Mouse (Mus musculus) bone marrow, adult 2 months (tissue): ENCODE measurements around the gene Sult6b1. TPM values are rescaled to one million over a fixed set of nuclear protein-coding genes. Genes with fewer than 3 reads are reported as not detected.

Experiments used
- H3K27ac ChIP-seq: fragments of 200-500 bp; 2 replicates; pipeline ENCODE4 v1.5.1; 2012; ENCODE audit warnings: low read depth, mild to moderate bottlenecking, control low read depth, inconsistent platforms, low read length; ENCODE audit not compliant: control insufficient read depth, poor library complexity, insufficient read depth
- H3K4me1 ChIP-seq: fragments of 200-500 bp; 2 replicates; pipeline ENCODE4 v1.6.1; 2011; ENCODE audit warnings: low read length; ENCODE audit not compliant: control insufficient read depth, insufficient read depth
- H3K4me3 ChIP-seq: fragments of 200-500 bp; replicated peaks from 2 replicates; pipeline ENCODE3; 2011; ENCODE audit warnings: mild to moderate bottlenecking, low read depth, low read length, control low read depth; ENCODE audit not compliant: control insufficient read depth
- CTCF ChIP-seq: fragments of 200-500 bp; IDR thresholded peaks from 2 replicates; pipeline ENCODE4 v1.5.1; 2011; ENCODE audit warnings: low read length, control low read depth; ENCODE audit not compliant: control insufficient read depth, insufficient read depth
- POLR2A ChIP-seq: fragments of 200-500 bp; IDR thresholded peaks from 2 replicates; pipeline ENCODE4 v1.6.1; 2011; ENCODE audit warnings: low read depth, mild to moderate bottlenecking, control low read depth, low read length, borderline replicate concordance; ENCODE audit not compliant: control insufficient read depth
- WGBS: fragments of 180-500 bp; shearing (Covaris S2); methylation state at CpG from one replicate; pipeline ENCODE4 v1.1.7; 2018; 5-methylcytosine and 5-hydroxymethylcytosine counted together
- polyA plus RNA-seq: library from polyadenylated mRNA; stranded (reverse); fragments of >200 nt; gene quantifications from 2 replicates; pipeline ENCODE4 v1.2.4, GENCODE M21; 2011; ENCODE audit warnings: low replicate concordance; ENCODE audit not compliant: missing spikeins, insufficient read depth, insufficient read length

Gene Sult6b1
- polyA plus RNA-seq, 1 experiment, result not detected

DNA sequence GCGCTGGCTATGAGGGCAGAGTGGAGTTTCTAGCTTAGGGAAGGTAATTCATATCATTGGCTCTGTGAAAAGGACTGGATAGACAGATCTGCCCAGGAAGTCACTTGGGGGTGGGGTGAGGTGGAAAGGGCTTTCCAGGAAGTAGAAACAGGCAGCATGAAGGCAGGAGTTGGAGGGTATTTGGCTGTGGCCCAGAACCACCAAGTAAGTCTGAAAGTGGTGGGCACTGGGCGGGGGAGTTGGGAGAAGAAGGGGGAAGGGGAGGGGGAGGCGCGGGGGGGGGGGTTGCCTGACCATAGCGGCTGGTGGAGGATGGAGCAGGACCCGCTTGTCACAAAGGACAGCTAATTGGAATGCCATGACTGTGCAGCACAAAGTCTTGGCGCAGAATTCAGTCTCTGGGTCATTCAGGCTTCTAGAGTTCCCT lies 24.9 kb downstream of the Sult6b1 start:
- Histone ChIP-seq H3K27ac (no peak overlapping the region), H3K4me1 (no peaks in the 10 kb centered on the region; the same call in 1 of the 2 replicates), H3K4me3 (peak overlapping the region; percentile 77)
- TF ChIP-seq POLR2A (no peak), CTCF (no peak)
- WGBS, result 1% methylated on average over 6 of the region's 7 CpGs

DNA sequence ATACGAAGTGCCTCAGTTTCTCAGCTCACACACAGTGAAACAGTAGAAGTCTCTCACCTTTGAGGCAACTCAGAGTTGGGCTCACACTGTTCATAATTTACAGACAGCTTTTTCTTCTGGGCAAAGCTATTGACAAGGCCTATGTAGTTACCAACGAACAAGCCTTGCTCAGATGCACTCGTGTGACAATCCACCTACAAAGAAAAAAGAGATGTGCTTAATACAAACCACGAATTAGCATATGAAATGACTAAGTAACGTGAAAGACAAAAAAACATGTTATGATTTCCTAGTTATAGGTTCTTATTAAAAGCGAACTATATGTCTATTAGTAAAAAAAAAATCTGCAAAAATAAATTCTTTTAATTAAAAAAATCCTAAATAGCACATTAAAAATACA lies 32.9 kb downstream of the Sult6b1 start:
- H3K27ac ChIP-seq, result no peak overlapping the region
- no peaks in the 10 kb centered on the region for H3K4me1 ChIP-seq
- H3K4me3 ChIP-seq, result no peak overlapping the region
- TF ChIP-seq POLR2A (no peak), CTCF (no peak)
- WGBS, result 88% methylated on average over 6 of the region's 6 CpGs

DNA sequence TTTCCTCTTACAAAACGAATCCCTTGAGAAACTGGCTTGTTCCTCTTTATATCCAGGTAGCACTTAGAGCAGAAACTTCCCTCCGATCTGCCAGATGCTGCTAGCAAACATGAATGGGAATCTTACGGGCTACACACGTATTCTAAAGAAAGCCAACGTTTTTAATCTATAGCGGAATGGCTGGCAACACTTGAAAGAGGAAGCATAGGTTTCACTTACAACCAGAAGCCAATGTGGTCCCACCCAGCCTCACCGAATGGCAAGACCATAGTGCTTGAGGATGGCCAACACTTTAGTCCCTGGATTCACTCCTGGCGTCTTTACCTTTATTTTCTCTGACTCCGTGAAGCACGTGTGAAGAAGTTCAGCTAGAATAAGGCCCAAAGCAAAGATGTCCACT lies 50.5 kb downstream of the Sult6b1 start:
- TF ChIP-seq CTCF, result no peak
- no peak for TF ChIP-seq POLR2A
- Histone ChIP-seq H3K27ac (no peak overlapping the region), H3K4me1 (no peaks in the 10 kb centered on the region), H3K4me3 (no peak overlapping the region)
- WGBS, result 73% methylated on average over 10 of the region's 10 CpGs

DNA sequence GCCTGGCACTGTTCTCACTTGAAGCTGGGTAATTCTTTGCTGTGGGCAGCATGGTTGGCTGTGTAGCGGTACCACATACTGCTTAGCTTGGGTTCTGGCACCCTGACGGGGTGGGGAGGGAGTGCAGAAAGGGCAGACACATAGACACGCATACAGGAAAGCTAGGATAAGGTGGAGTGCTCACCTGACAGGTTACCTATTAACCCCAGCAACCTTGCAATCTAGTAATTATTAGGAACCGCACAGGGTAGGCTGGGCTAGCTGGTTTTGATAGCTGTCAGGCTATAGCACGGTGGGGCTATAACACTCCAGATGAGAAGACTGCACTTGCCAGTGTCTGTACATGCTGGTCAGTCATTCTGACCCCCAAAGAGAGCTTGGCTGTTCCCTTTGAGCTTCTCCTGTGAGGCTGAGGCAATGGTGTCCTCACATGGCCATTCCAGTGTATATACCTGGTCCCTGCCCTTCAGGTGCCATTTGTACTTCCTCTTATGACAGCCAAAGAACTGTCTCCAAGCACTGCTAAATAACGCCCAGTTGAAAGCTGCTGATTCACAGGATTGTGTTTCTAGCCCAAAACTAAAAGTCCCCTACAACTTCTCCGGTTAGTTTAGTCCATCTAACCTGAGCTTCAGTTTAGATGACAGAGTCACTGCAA lies 64.4 kb downstream of the Sult6b1 start:
- 87% methylated on average over 7 of the region's 7 CpGs for WGBS
- Histone ChIP-seq H3K4me1 (no peaks in the 10 kb centered on the region), H3K4me3 (no peak overlapping the region), H3K27ac (no peak overlapping the region)
- TF ChIP-seq POLR2A (no peak), CTCF (no peak)

DNA sequence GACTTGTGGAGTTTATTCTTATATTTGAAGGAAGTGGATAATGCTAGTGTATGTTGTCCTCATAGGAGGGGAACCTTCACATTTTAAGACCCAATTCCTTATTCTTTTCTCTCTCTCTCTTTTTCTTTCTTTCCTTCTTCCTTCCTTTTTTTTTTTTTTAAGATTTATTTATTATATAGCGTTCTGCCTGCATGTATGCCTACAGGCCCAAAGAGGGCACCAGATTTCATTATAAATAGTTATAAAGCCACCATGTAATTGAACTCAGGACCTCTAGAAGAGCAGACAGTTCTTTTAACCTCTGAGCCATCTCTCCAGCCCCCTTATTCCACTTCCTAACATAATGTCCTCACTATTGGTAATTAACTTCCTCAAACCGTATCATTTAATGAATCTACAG lies 70.7 kb downstream of the Sult6b1 start:
- Histone ChIP-seq H3K4me3 (peak overlapping the region; percentile 79), H3K4me1 (no peaks in the 10 kb centered on the region), H3K27ac (peak overlapping the region; percentile 72)
- WGBS, result 6% methylated on average over 2 of the region's 2 CpGs
- TF ChIP-seq CTCF, result no peak
- TF ChIP-seq POLR2A, result no peak

DNA sequence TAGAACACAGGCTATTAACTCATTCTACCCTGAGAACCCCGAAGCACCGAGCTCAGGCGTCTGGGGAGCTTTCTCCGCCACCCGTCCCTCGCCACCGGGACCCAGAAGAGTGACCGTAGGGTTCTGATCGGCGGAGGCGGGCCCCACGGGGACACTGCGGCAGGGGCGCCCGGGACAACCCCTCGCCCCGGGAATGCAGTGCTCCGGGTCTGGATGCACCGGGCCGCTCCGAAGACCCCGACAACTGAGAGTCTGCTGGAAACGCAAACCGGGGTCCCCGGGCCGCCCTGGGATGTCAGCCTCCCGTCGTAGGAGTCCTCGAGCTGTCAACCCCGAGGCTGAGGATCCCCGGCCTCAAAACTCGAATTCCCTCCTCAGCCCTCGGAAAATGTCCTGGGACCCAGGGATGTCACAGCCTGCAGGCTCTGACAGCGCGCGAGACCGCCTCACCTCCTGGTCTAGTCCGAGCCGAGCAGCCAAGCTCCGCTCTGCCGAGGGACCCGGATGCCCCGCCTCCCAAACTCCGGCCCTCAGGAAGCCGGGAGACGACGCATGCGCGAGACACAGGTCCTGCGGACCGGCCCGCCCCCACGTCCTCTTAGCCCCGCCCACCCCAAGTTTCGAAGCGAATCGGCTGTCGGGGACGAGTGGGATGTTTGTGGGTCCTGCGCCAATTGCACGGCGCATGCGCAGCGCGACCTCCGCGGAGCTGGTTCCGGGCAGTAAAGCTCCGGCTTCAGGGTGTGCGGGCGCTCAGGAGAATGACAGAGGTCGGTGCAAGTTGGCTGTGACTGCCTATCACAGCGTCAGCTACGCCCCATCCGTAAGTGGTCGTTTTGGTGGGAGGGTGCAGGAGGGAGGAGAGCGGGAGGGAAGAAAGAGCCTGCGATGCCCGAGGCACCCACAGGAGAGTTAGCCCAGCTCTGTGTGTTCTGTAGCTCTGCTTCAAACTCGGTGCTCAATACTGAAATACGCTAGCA lies 71.6 kb downstream of the Sult6b1 start, which contains the start of the genes Heatr5b and Gpatch11:
Gene Heatr5b (minus strand): TSS at position 509 of the 980 bp plus-strand sequence.
Gene Gpatch11 (plus strand): TSS at position 712 of the 980 bp plus-strand sequence.
- H3K4me1 ChIP-seq, result no peaks in the 10 kb centered on the region
- WGBS, result under 1% methylated on average over 81 of the region's 81 CpGs
- H3K4me3 ChIP-seq, result peak within 1 kb of the TSS; percentile 86
- peak; percentile 74 for TF ChIP-seq POLR2A
- 0 out of 2 replicates have a peak, but pooled peaks have one; percentile 8 for TF ChIP-seq CTCF
- H3K27ac ChIP-seq, result peak within 1 kb of the TSS; percentile 72

Other genes with a start within 250 kb of the Sult6b1 start
- gene Strn, start 169.8 kb downstream of the Sult6b1 start, polyA plus RNA-seq, result 3.3 and 8.5 TPM in 2 replicates
- gene Heatr5b, start 71.6 kb downstream of the Sult6b1 start, polyA plus RNA-seq, result 2.5 and 5.1 TPM in 2 replicates
- gene Gpatch11, start 71.4 kb downstream of the Sult6b1 start, polyA plus RNA-seq, result 17.3 and 34.1 TPM in 2 replicates
- gene Eif2ak2, start 24.4 kb downstream of the Sult6b1 start, polyA plus RNA-seq, result 13.2 and 13.5 TPM in 2 replicates
- gene Cebpzos, start 9.5 kb upstream of the Sult6b1 start, polyA plus RNA-seq, result 4.4 and 16.4 TPM in 2 replicates
- 15.3 and 19.6 TPM in 2 replicates for gene Cebpz, start 30.1 kb upstream of the Sult6b1 start, polyA plus RNA-seq
- gene Ndufaf7, start 30.1 kb upstream of the Sult6b1 start, polyA plus RNA-seq, result 20.7 and 27.7 TPM in 2 replicates
- gene Prkd3, start 113.8 kb upstream of the Sult6b1 start, polyA plus RNA-seq, result 6.5 and 10.7 TPM in 2 replicates
- gene Qpct, start 144.9 kb upstream of the Sult6b1 start, polyA plus RNA-seq, result 0.63 and 1.7 TPM in 2 replicates